Mouse (Mus musculus) spleen, embryonic (tissue): ENCODE measurements at regions not wholly inside any gene's neighbourhood (a gene's known extent, or its start where the extent isn't known, plus 50 kb on each side); places are given as distances from the start of the nearest gene placed in this dataset.

Source experiments
- CTCF ChIA-PET: fragments of 350-600 bp; sonication (Branson Sonifier 250); formaldehyde crosslinking; loops from one replicate; lab custom pipeline; 2022; lab: Charles Lee

GRCm38 (mm10) chr9:61770207-61770955 lies 144.0 kb downstream of the Rplp1 start:
- CTCF ChIA-PET, result no interaction called here

DNA sequence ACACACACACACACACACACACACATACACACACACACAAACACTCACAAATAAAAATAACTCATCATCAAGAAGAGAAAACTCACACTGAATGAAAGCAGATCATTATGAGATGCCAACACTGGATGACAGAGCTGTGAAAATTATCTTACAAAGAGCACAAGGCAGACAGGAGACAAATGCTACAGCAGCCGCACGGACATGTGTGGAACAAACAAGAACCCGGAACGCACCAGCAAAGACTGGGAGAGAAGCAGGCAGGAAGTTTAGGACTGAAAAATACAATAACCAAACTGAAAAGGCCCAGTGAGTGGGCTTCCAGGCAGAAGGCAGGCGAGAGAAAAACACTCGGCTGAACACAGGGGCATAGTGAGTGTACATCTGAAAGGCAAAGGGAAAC lies 148.2 kb downstream of the Rplp1 start:
- CTCF ChIA-PET, result no interaction called here

- CTCF ChIA-PET, result no interaction called here
Observed at GRCm38 (mm10) chr9:61765366-61765765, 149.0 kb downstream of the Rplp1 start.

GRCm38 (mm10) chr9:61757806-61758205 lies 156.5 kb downstream of the Rplp1 start:
- CTCF ChIA-PET, result no interaction called here

DNA sequence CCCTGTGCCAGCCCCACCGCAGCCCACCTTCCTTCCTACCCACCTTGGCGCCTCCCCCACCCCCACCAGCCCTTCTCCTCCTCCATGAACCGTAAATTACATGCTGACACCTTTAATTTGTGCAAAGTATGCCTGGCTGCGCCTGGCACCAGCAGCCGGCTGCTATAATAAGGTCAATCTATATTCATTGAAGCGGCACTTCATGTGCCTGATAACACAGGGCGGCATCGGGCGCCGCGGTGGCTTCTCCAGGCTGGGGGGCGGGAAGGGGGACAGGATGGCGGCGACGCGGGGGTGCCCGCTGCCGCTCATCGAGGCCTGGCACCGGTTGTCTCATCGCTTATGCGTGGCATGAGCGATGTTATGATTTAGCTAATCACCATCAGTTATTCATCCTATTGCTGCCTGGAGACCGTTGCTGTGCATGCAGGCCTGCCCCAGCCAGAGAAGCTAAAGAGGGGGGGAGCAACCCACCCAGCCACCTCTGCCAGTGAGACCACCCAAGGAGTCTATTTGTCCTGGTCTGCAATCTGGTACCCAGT lies 157.5 kb downstream of the Rplp1 start:
- CTCF ChIA-PET, result no interaction called here

GRCm38 (mm10) chr9:61756224-61756800 lies 158.0 kb downstream of the Rplp1 start:
- CTCF ChIA-PET, result no interaction called here

GRCm38 (mm10) chr9:61755311-61755710 lies 159.0 kb downstream of the Rplp1 start:
- CTCF ChIA-PET, result interaction anchor here (0.6 kb wide), 1 partner anchor 13 kb away, joined by 7 read pairs; no protein-coding TSS in a partner anchor

- CTCF ChIA-PET, result interaction anchor here (0.5 kb wide), 1 partner anchor 77 kb away, joined by 3 read pairs; no protein-coding TSS in a partner anchor
Observed at GRCm38 (mm10) chr9:61753795-61754194, 160.5 kb downstream of the Rplp1 start.

DNA sequence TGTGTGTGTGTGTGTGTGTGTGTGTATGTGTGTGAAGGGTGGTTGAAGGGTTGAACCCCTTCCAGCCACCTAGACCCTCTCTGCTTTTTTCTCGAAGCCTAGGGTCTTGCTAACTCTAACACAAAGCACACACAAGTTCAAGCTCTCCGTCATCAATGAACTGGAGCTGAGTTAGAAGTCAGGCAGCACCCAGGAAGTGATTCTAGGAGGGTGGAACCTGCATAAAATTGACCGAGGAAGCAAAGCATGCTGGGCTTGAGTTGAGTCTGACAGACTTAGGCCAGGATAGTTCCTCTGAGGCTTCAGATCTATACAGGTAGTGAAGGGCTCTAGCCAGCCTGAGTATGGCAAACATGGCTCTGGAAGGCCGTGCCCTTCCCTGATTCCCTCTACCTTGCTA lies 165.1 kb downstream of the Rplp1 start:
- CTCF ChIA-PET, result no interaction called here

- CTCF ChIA-PET, result no interaction called here
Observed at GRCm38 (mm10) chr9:61748416-61748815, 165.9 kb downstream of the Rplp1 start.

- CTCF ChIA-PET, result interaction anchor here (0.9 kb wide), 1 partner anchor 59 kb away, joined by 3 read pairs; no protein-coding TSS in a partner anchor
Observed at GRCm38 (mm10) chr9:61746401-61746800, 167.9 kb downstream of the Rplp1 start.

DNA sequence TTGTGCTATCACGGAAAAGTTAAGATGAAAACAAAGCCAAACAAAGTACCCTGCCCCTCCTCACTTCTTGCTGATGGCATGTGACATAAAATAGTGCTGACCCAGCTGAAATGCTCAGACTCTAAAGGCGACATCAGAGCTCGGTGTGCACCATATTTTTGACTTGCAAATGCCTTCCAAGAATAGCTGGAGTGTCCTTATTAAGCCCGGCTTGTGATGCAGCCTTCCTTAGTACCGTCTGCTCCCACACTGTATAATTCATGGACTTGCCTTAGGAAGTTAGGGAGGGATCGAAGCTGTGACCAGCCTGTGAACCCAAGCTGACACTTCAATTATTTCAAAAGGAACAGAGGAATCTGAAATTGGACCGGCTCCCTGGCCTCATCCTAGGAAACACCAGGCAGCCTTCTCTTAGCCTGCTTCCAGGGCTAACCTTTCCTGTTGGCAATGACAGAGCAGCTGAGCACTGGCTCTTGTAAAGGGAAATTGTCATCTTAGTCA lies 169.0 kb downstream of the Rplp1 start:
- CTCF ChIA-PET, result no interaction called here

DNA sequence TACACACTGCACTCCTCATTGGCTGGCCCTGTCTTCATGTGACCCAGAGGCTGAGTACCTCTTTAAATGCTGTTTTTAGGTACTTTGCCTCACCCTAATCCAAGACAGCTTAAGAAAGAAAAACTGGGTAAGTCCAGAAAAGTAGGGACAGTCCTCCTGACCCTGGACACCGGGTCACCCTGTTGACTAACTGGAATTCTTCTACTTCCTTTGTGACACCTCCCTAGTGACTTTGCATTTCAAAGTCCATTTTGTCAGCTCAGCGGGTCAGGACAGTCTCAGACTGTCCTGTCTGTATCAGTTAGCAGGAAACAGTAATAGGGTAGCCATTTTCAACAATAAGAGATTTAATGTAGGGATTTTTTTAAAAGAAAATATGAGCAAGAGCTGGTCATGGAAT lies 180.8 kb downstream of the Rplp1 start:
- CTCF ChIA-PET, result no interaction called here

GRCm38 (mm10) chr9:61732747-61733146 lies 181.6 kb downstream of the Rplp1 start:
- CTCF ChIA-PET, result no interaction called here

DNA sequence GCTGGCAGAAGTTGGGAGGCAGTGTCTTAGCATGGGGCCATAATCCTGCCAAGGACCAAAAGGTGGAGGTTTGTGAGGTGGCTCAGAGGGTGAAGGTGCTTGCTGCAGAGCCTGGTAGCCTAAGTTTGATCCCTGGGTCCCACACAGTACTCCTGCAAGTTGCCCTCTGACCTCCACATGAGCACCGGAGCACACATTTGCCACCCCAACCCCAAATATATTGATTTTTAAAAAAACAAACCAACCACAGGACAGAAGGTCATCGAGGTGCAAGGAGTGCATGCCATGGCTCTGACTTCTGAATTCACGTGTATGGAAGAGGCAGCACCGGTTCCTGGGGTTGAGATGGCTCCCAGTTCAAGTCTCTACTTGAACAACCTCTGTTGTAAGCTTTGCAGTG lies 186.2 kb downstream of the Rplp1 start:
- CTCF ChIA-PET, result interaction anchor here (0.6 kb wide), 1 partner anchor 497 kb away, joined by 4 read pairs; no protein-coding TSS in a partner anchor

DNA sequence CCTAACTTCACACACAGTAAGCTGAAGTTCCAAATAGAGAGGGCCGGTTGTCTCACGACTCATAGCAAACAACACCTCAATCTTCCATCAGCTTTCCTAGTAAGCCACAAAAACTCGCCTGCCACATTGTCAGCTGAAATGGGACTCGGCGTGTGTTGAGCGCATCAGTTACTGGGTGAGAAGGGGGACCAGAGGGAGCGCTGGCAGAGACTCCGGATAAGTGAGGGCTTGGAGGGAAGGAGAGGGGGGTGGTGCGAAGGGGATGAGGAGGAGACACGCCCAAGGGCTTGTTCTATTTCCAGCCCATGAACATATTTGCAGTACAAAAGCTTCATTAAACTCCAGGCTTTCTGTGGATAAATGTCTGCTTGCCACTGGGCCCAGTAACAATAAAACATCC lies 186.7 kb downstream of the Rplp1 start:
- CTCF ChIA-PET, result no interaction called here

DNA sequence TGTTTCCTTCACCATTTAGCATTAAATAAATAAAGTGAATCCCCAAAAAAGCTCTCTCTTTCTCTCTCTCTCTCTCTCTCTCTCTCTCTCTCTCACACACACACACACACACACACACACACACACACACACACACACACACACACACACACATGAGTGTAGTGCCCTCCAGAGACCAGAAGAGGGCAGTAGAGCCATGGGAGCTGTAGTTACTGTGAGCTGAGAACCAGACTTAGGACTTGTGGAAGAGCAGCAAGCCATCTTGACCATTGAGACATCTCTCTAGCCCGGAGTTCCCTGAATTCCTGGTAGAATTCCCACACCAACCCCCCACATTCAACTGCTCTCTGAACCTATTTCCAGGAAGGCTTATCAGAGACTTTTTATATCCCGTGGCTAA lies 190.3 kb downstream of the Rplp1 start:
- CTCF ChIA-PET, result no interaction called here

- CTCF ChIA-PET, result no interaction called here
Observed at GRCm38 (mm10) chr9:61723021-61723581, 191.2 kb downstream of the Rplp1 start.

- CTCF ChIA-PET, result interaction anchor here (0.6 kb wide), 1 partner anchor 104 kb away, joined by 3 read pairs; no protein-coding TSS in a partner anchor
Observed at GRCm38 (mm10) chr9:61721851-61722250, 192.5 kb downstream of the Rplp1 start.

GRCm38 (mm10) chr9:61721071-61721470 lies 193.3 kb downstream of the Rplp1 start:
- CTCF ChIA-PET, result interaction anchor here (0.6 kb wide), 1 partner anchor 104 kb away, joined by 3 read pairs; no protein-coding TSS in a partner anchor

- CTCF ChIA-PET, result no interaction called here
Observed at GRCm38 (mm10) chr9:61720206-61720605, 194.1 kb downstream of the Rplp1 start.

GRCm38 (mm10) chr9:61716751-61717150 lies 197.6 kb downstream of the Rplp1 start:
- CTCF ChIA-PET, result interaction anchor here (0.7 kb wide), 1 partner anchor 724 kb away, joined by 5 read pairs; no protein-coding TSS in a partner anchor
